Mouse (Mus musculus) adipose tissue, adult 10 weeks (tissue): ENCODE measurements around the gene Vnn1. TPM values are rescaled to one million over a fixed set of nuclear protein-coding genes. Genes with fewer than 3 reads are reported as not detected.

Experiments used
- polyA plus RNA-seq: library from polyadenylated mRNA; stranded (reverse); fragments of 350-450 nt; fragmentation: Illumina TruSeq; extraction: RNeasy Lipid Tissue Mini Kit (QIAGEN cat#74804); gene quantifications from one replicate; pipeline ENCODE4 v1.2.3, GENCODE M21; 2014; ENCODE audit warnings: low read depth, low replicate concordance

Vnn1 gene
- polyA plus RNA-seq, result 5.6 TPM

GRCm38 (mm10) chr10:23894601-23895349 lies at the start of gene Vnn1:
Gene Vnn1 (plus strand): TSS chr10:23894688.

GRCm38 (mm10) chr10:23851228-23851912 lies 43.1 kb upstream of the Vnn1 start, which contains the start of gene Vnn3:
Gene Vnn3 (plus strand): TSS chr10:23851462.

GRCm38 (mm10) chr10:23920056-23920455 lies 25.6 kb downstream of the Vnn1 start, which contains the start of gene Taar1:
Gene Taar1 (plus strand): TSS chr10:23920356.

GRCm38 (mm10) chr10:23938312-23938711 lies 43.8 kb downstream of the Vnn1 start, which contains the start of gene Taar2:
Gene Taar2 (plus strand): TSS chr10:23938572.

GRCm38 (mm10) chr10:23949508-23950005 lies 55.1 kb downstream of the Vnn1 start, which contains the start of gene Taar3:
Gene Taar3 (plus strand): TSS chr10:23949558.

Other genes with a start within 250 kb of the Vnn1 start
- gene Rps12, start 107.4 kb upstream of the Vnn1 start, polyA plus RNA-seq, result 1,727 TPM
- gene Slc18b1, start 97.7 kb upstream of the Vnn1 start, polyA plus RNA-seq, result 25.1 TPM
- gene Vnn3, start 43.2 kb upstream of the Vnn1 start, polyA plus RNA-seq, result 15.5 TPM
- not detected for gene Taar1, start 25.7 kb downstream of the Vnn1 start, polyA plus RNA-seq
- not detected for gene Taar2, start 43.9 kb downstream of the Vnn1 start, polyA plus RNA-seq
- gene Taar3, start 54.9 kb downstream of the Vnn1 start, polyA plus RNA-seq, result not detected
- gene Taar4, start 65.8 kb downstream of the Vnn1 start, polyA plus RNA-seq, result not detected
- gene Taar5, start 76.0 kb downstream of the Vnn1 start, polyA plus RNA-seq, result not detected
- not detected for gene Taar6, start 91.0 kb downstream of the Vnn1 start, polyA plus RNA-seq
- not detected for gene Taar7a, start 98.8 kb downstream of the Vnn1 start, polyA plus RNA-seq
- gene Taar7b, start 105.3 kb downstream of the Vnn1 start, polyA plus RNA-seq, result not detected
- not detected for gene Taar7d, start 132.5 kb downstream of the Vnn1 start, polyA plus RNA-seq
- gene Taar7e, start 142.9 kb downstream of the Vnn1 start, polyA plus RNA-seq, result not detected
- not detected for gene Taar7f, start 154.8 kb downstream of the Vnn1 start, polyA plus RNA-seq
- not detected for gene Taar8a, start 181.8 kb downstream of the Vnn1 start, polyA plus RNA-seq
- not detected for gene Taar8b, start 197.6 kb downstream of the Vnn1 start, polyA plus RNA-seq
- gene Taar8c, start 207.2 kb downstream of the Vnn1 start, polyA plus RNA-seq, result not detected
- not detected for gene Taar9, start 214.8 kb downstream of the Vnn1 start, polyA plus RNA-seq